Mouse (Mus musculus) intestine, embryonic 14.5 days (tissue): ENCODE measurements at regions not wholly inside any gene's neighbourhood (a gene's known extent, or its start where the extent isn't known, plus 50 kb on each side); places are given as distances from the start of the nearest gene placed in this dataset.

Source experiments
- ATAC-seq: fragments of 200-750 bp; cut with Nextera tagmentation; replicated peaks from 2 replicates; pipeline ENCODE4 v1.8.0; 2017; ENCODE audit warnings: low read depth, moderate number of reproducible peaks, moderate TSS enrichment, moderate library complexity; ENCODE audit not compliant: low FRiP score, low TSS enrichment
- DNase-seq: peaks from one replicate; pipeline ENCODE4 v3.0.0-alpha.2; 2018; ENCODE audit warnings: low spot score
- H3K27ac ChIP-seq: fragments of 300-500 bp; sonication (generic); 2 replicates; pipeline ENCODE4 v1.5.1; 2014; ENCODE audit warnings: low read depth, mild to moderate bottlenecking, control low read depth
- H3K27me3 ChIP-seq: fragments of 300-500 bp; sonication (generic); replicated peaks from 2 replicates; pipeline ENCODE4 v1.6.1; 2014; ENCODE audit warnings: low read length, control low read depth; ENCODE audit not compliant: control insufficient read depth, insufficient read depth
- H3K36me3 ChIP-seq: fragments of 300-500 bp; sonication (generic); 2 replicates; pipeline ENCODE4 v1.6.1; 2014; ENCODE audit warnings: low read length, control low read depth; ENCODE audit not compliant: control insufficient read depth, insufficient read depth
- H3K4me1 ChIP-seq: fragments of 300-500 bp; sonication (generic); replicated peaks from 2 replicates; pipeline ENCODE4 v1.6.1; 2014; ENCODE audit warnings: low read length, control low read depth, mixed read lengths; ENCODE audit not compliant: control insufficient read depth, insufficient read depth
- H3K4me2 ChIP-seq: fragments of 300-500 bp; sonication (generic); 2 replicates; pipeline ENCODE4 v1.6.1; 2014; ENCODE audit warnings: low read length
- H3K4me3 ChIP-seq: fragments of 300-500 bp; sonication (generic); 2 replicates; pipeline ENCODE4 v1.5.1; 2014; ENCODE audit warnings: low read depth, low read length, control low read depth, mixed read lengths
- H3K9ac ChIP-seq: fragments of 300-500 bp; sonication (generic); 2 replicates; pipeline ENCODE4 v1.6.1; 2014; ENCODE audit warnings: mild to moderate bottlenecking, low read length
- H3K9me3 ChIP-seq: fragments of 300-500 bp; sonication (generic); 2 replicates; pipeline ENCODE4 v1.6.1; 2016; ENCODE audit warnings: low read length, control low read depth; ENCODE audit not compliant: control insufficient read depth
- WGBS: fragments of 180-500 bp; shearing (Covaris S2); extraction: QIAGEN DNeasy Blood & Tissue Kit; methylation state at CpG from one replicate; pipeline ENCODE4 v1.1.7; 2014; 5-methylcytosine and 5-hydroxymethylcytosine counted together

DNA sequence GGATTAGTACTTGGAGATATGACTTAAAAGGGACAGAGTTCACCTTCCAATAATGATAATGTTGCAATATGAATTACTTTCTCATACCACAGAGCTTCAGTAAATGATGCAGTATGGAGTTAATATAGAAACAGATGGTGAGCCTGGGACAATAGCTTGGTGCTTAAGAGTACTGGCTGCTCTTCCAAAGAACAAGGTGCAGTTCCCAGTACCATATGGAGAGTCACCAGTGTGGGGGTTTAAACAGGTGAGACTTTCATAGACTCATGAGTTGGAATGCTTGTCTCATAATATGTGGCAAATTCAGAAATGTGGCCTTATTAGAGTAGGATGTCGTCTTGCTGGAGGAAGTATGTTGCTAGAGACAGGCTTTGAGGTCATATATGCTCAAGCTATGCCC is 715.8 kb upstream of the Arpp21 start:
- no peak overlapping the region for H3K9ac ChIP-seq
- no peak for ATAC-seq
- H3K4me1 ChIP-seq = no peaks in the 10 kb centered on the region
- 82% methylated on average over 1 of the region's 1 CpGs for WGBS
- H3K36me3 ChIP-seq = no peaks in the 10 kb centered on the region
- no peaks in the 10 kb centered on the region for H3K9me3 ChIP-seq
- no peak overlapping the region for H3K4me2 ChIP-seq
- H3K27me3 ChIP-seq = no peaks in the 10 kb centered on the region
- no peak for DNase-seq
- no peak overlapping the region for H3K27ac ChIP-seq
- no peak overlapping the region for H3K4me3 ChIP-seq

DNA sequence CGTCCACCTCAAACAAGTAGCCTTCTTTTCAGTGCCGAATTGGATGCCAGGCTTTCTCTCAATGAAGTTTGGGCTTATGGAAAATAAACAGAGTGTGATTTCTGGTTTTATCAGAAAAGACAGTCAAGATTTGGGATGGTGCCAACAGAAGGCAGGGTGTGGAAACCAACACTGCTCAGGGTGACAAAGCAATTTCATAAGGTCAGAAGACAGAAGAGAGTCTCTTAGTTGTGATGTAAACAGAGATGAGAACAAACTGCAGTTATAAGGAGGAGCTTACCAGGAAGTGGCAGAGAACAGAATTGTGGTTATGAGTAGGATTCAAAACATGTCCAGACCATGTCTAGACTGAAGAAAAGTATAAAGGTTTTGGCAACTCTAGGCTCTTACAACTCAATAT is 714.3 kb upstream of the Arpp21 start:
- H3K36me3 ChIP-seq = no peaks in the 10 kb centered on the region
- H3K9me3 ChIP-seq = no peaks in the 10 kb centered on the region
- H3K4me1 ChIP-seq = no peaks in the 10 kb centered on the region
- no peak overlapping the region for H3K27ac ChIP-seq
- H3K27me3 ChIP-seq = no peaks in the 10 kb centered on the region
- 66% methylated on average over 2 of the region's 2 CpGs for WGBS
- ATAC-seq = no peak
- no peak overlapping the region for H3K9ac ChIP-seq
- no peak for DNase-seq
- no peak overlapping the region for H3K4me3 ChIP-seq
- H3K4me2 ChIP-seq = no peak overlapping the region

DNA sequence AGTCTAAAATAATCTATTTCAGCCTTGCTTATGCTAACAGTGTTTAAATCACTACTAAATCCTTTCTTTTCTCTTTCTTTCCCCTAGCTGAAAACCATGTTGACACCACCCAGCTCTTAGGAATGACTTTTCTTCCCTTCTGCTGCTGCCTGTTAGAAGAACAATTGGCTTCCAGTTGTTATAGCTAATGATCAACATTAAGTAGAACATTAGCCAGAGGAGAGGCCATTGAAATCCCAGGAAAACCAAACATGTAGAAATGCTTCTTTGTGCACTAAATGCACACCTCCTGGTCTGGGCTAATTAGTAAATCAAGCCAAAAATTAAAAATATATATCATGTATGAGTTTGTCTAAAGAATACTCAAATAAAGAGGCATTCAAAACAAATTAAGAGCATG is 703.0 kb upstream of the Arpp21 start:
- Histone ChIP-seq H3K4me1 (no peaks in the 10 kb centered on the region), H3K27ac (no peak overlapping the region), H3K27me3 (no peaks in the 10 kb centered on the region), H3K4me2 (no peak overlapping the region), H3K36me3 (no peaks in the 10 kb centered on the region), H3K4me3 (no peak overlapping the region), H3K9me3 (no peaks in the 10 kb centered on the region), H3K9ac (no peak overlapping the region)
- no peak for DNase-seq
- no peak for ATAC-seq

DNA sequence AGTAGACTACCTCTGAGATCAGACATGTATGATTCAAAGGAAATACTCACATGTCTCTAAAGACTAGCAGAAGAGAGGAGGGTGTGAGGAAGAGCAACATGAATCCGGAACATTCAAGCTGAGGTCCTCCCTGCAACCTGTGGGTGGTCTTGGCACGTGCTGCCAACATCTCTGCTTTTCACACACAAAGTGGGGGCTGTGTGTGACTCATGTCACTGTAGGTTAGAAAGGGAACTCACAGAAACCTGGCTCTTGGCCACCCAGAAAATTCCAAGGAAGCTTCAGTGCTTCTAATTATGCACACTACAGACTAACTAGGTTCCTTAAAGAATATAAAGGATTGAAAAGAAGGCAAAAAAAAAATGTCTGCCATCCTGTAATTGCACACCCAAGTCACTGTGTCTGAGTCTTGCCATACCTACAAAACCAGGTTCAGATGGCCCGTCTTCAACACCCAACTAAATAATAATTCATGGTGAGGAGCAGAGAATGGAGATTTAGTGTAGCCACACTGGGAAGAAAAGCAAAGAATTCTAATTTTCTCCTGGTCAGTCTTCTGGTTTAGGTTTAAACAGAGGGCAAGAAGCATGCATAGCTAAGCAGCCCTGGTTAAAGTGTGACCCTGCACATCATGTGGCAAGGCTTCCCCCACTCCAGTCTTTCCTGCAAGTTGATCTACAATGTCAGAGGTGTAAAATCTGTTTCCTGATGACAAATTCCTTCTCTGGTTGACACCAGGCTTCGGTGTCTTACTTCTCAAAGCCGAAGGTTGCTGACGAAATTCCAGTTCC is 673.8 kb upstream of the Arpp21 start:
- Histone ChIP-seq H3K9me3 (no peaks in the 10 kb centered on the region), H3K4me2 (no peak overlapping the region)
- WGBS = 75% methylated on average over 6 of the region's 6 CpGs

DNA sequence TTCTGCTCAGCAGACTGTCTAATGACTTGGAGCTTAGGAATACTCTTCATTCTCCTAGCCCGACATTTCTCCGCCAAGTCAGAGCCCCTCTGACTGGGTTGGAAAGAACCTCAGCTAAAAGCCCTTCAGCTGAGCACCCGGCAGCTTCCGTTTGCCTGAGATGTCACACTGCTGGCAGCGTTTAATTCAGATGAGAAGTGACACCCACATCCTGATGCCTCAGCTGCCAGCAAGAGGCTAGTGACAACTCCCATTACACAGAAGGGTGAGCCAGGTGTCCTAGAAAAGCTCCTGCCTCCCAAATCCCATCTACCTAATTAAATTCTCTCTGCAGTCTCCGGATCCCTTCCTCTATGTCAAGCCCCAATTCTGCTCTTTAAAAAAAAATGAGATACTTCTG is 670.2 kb upstream of the Arpp21 start:
- 76% methylated on average over 6 of the region's 6 CpGs for WGBS
- no peaks in the 10 kb centered on the region for H3K27me3 ChIP-seq
- no peak for ATAC-seq

More for the DNA sequence above, 673.8 kb upstream of the Arpp21 start:
- no peaks in the 10 kb centered on the region for H3K36me3 ChIP-seq
- no peaks in the 10 kb centered on the region for H3K27me3 ChIP-seq
- H3K9ac ChIP-seq = no peak overlapping the region
- H3K4me1 ChIP-seq = no peaks in the 10 kb centered on the region
- no peak for DNase-seq
- ATAC-seq = no peak
- H3K4me3 ChIP-seq = no peak overlapping the region
- no peak overlapping the region for H3K27ac ChIP-seq

DNA sequence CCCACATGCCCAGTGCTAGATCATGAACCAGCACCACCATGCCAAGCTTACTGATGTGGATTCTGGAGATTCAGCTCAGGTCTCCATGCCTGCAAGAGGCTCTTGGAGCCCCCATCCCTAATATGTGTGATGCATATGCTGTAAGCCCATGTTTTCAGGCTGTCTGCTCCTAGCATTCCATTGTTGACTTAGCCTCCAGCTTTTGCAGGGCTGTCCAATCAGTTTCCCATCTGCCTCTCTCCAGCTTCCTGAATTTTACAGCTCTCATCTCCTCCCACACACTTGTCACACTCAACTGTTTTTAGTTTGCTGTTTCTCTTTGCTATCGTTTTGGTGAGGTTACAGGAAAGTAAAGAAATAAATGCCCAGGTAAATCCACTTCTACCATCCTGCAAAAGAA is 629.2 kb upstream of the Arpp21 start:
- Histone ChIP-seq H3K4me3 (no peak overlapping the region), H3K27me3 (no peaks in the 10 kb centered on the region), H3K9me3 (no peaks in the 10 kb centered on the region), H3K9ac (no peak overlapping the region), H3K4me2 (no peak overlapping the region), H3K36me3 (no peaks in the 10 kb centered on the region), H3K27ac (no peak overlapping the region), H3K4me1 (no peaks in the 10 kb centered on the region; the same call in 1 of the 2 replicates)
- ATAC-seq = no peak
- DNase-seq = no peak
- WGBS = 30% methylated on average over 1 of the region's 1 CpGs

More for the DNA sequence above, 670.2 kb upstream of the Arpp21 start:
- Histone ChIP-seq H3K4me3 (no peak overlapping the region), H3K9ac (no peak overlapping the region), H3K36me3 (no peaks in the 10 kb centered on the region), H3K9me3 (no peaks in the 10 kb centered on the region), H3K4me1 (no peaks in the 10 kb centered on the region), H3K4me2 (no peak overlapping the region), H3K27ac (no peak overlapping the region)
- DNase-seq = no peak

DNA sequence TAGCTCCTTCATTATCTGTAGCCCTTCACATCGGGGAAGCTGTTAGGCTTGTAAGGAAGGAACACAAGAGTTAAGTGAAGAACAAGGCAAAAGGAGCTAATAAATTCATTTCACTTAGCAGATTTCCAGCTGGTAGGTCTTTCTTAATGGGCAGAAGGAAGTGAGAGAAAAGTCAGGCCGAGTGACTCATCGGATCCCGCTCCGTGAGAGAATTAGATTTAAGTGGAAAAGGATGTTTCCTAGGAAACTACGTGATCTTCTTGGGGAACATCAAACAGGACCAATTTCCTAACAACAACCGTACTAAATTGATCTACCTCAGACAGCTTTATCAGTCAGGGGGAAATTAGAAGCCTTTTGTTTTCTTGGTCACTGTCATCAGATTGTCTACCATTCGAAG is 625.4 kb upstream of the Arpp21 start:
- DNase-seq = no peak
- Histone ChIP-seq H3K4me2 (no peak overlapping the region), H3K9ac (no peak overlapping the region), H3K27ac (no peak overlapping the region), H3K9me3 (no peaks in the 10 kb centered on the region), H3K4me1 (no peaks in the 10 kb centered on the region; the same call in 1 of the 2 replicates), H3K27me3 (no peaks in the 10 kb centered on the region), H3K4me3 (no peak overlapping the region), H3K36me3 (no peaks in the 10 kb centered on the region)
- no peak for ATAC-seq
- 58% methylated on average over 8 of the region's 8 CpGs for WGBS

DNA sequence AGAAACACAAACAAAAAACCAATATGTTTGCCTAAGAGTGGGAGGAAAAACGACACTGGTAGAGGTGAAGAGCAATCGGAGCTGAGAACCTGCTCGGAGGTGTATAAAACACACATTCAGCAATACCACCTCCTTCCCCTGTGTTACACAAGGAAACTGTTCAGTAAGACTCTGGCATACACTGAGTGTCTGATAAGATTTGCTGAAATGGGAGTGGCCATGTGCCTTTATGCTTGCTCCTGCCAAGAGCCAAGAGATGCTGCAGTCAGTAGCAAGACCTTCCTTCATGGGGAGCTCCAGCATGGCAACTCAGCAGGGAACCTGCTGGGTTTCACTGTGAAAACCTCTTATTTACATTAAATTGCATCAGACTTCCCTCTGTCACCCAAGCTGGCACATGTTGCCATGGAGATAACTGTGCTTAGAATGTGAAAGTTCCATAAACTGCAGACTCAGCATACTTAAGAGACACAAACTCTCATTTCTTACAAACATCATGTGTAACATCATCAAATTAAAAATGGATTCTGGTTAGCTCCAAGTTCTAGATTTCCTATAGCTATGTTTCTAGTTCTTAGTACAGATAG is 624.7 kb upstream of the Arpp21 start:
- Histone ChIP-seq H3K36me3 (no peaks in the 10 kb centered on the region), H3K9ac (no peak overlapping the region), H3K4me3 (no peak overlapping the region), H3K27ac (no peak overlapping the region), H3K4me2 (no peak overlapping the region), H3K27me3 (no peaks in the 10 kb centered on the region), H3K9me3 (no peaks in the 10 kb centered on the region), H3K4me1 (no peaks in the 10 kb centered on the region; the same call in 1 of the 2 replicates)
- DNase-seq = no peak
- 75% methylated on average over 3 of the region's 3 CpGs for WGBS
- no peak for ATAC-seq

DNA sequence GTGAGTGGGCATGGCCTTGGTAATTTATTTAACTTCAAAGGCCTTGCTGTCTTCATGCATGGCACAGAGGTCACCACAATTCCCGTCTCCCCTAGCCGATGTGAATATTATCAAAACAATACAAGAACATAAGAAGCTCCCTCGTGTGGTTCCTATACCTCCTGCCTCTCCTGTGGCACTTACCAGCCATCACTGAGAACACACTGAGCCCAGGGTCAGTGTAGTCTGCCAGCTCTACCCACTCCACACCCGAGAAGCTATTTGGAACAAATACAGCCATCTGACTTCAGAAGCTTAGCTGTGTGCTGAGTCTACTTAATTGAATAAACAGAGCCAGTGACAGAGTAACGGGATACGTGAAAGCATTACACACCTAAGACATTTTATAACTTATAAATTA is 605.7 kb upstream of the Arpp21 start:
- Histone ChIP-seq H3K4me1 (no peaks in the 10 kb centered on the region), H3K9me3 (no peaks in the 10 kb centered on the region), H3K36me3 (no peaks in the 10 kb centered on the region), H3K9ac (no peak overlapping the region), H3K27ac (no peak overlapping the region), H3K4me3 (no peak overlapping the region), H3K4me2 (no peak overlapping the region), H3K27me3 (no peaks in the 10 kb centered on the region)
- DNase-seq (no peak), ATAC-seq (no peak)
- 46% methylated on average over 6 of the region's 6 CpGs for WGBS
